Mouse (Mus musculus): ENCODE data around the gene Orc4.
A peak's percentile ranks its signal among the peaks of the same experiment; 100 is the strongest.
"Not testable (repeated sequence)": the region's sequence is repeated elsewhere in the genome, so short reads cannot be mapped to it uniquely, and the experiment has no call there.

Gene Orc4

GRCm38 (mm10) chr2:48950252-48950315 is at the start of gene Orc4:
Gene Orc4, minus strand, starts transcription at chr2:48950277.
- DNase-seq (ENCODE audit: low read depth, low spot score): no peak

GRCm38 (mm10) chr2:48990322-48990721 is 40.2 kb upstream of the Orc4 start:
- no peak for DNase-seq (ENCODE audit: low read depth, low spot score)

GRCm38 (mm10) chr2:48978920-48979319 is 28.8 kb upstream of the Orc4 start:
- no peak for DNase-seq (ENCODE audit: low read depth, low spot score)

- no peak for DNase-seq (ENCODE audit: low read depth, low spot score)
Observed at GRCm38 (mm10) chr2:48956591-48956990, 6.5 kb upstream of the Orc4 start.

- DNase-seq (ENCODE audit: low read depth, low spot score): peak; percentile 19
Observed at GRCm38 (mm10) chr2:48950316-48950880, 321 bp upstream of the Orc4 start.

GRCm38 (mm10) chr2:48949743-48950251 is 280 bp downstream of the Orc4 start:
- DNase-seq (ENCODE audit: low read depth, low spot score): peak; percentile 26

- peak; percentile 92 for DNase-seq (ENCODE audit: low read depth, low spot score)
Observed at GRCm38 (mm10) chr2:48948841-48949584, 1.1 kb downstream of the Orc4 start, which contains the start of gene Mbd5. Gene Mbd5, plus strand, starts transcription at chr2:48949508.

- peak; percentile 8 for DNase-seq (ENCODE audit: low read depth, low spot score)
Observed at GRCm38 (mm10) chr2:48947761-48948160, 2.3 kb downstream of the Orc4 start.

- no peak for DNase-seq (ENCODE audit: low read depth, low spot score)
Observed at GRCm38 (mm10) chr2:48935058-48935457, 15.0 kb downstream of the Orc4 start.

- no peak for DNase-seq (ENCODE audit: low read depth, low spot score)
Observed at GRCm38 (mm10) chr2:48915832-48916231, 34.2 kb downstream of the Orc4 start.

GRCm38 (mm10) chr2:48914185-48914584 is 35.9 kb downstream of the Orc4 start:
- DNase-seq (ENCODE audit: low read depth, low spot score): no peak

GRCm38 (mm10) chr2:48908866-48909265 is 41.2 kb downstream of the Orc4 start:
- no peak for DNase-seq (ENCODE audit: low read depth, low spot score)

- DNase-seq (ENCODE audit: low read depth, low spot score): no peak
Observed at GRCm38 (mm10) chr2:48895186-48895585, 54.9 kb downstream of the Orc4 start.

GRCm38 (mm10) chr2:48885945-48886344 is 64.1 kb downstream of the Orc4 start:
- peak; percentile 11 for DNase-seq (ENCODE audit: low read depth, low spot score)

GRCm38 (mm10) chr2:48868199-48868913 is 81.7 kb downstream of the Orc4 start:
- no peak for DNase-seq (ENCODE audit: low read depth, low spot score)

GRCm38 (mm10) chr2:48865596-48865995 is 84.5 kb downstream of the Orc4 start:
- DNase-seq (ENCODE audit: low read depth, low spot score): not testable (repeated sequence)

Measured in c-Kit-negative CD71-positive TER-119-positive erythroid progenitor cells, embryonic 14.5 days (primary cell).